Mouse (Mus musculus) cerebellum, postnatal 4 days (tissue): ENCODE data around the gene Gm38392.

Source experiments
- DNase-seq, 2 experiments: peaks; one replicate each; pipeline ENCODE4 v3.0.0; 2022; ENCODE audit warnings: low spot score in 2 of 2, mixed read lengths in 1 of 2

Gene Gm38392

DNA sequence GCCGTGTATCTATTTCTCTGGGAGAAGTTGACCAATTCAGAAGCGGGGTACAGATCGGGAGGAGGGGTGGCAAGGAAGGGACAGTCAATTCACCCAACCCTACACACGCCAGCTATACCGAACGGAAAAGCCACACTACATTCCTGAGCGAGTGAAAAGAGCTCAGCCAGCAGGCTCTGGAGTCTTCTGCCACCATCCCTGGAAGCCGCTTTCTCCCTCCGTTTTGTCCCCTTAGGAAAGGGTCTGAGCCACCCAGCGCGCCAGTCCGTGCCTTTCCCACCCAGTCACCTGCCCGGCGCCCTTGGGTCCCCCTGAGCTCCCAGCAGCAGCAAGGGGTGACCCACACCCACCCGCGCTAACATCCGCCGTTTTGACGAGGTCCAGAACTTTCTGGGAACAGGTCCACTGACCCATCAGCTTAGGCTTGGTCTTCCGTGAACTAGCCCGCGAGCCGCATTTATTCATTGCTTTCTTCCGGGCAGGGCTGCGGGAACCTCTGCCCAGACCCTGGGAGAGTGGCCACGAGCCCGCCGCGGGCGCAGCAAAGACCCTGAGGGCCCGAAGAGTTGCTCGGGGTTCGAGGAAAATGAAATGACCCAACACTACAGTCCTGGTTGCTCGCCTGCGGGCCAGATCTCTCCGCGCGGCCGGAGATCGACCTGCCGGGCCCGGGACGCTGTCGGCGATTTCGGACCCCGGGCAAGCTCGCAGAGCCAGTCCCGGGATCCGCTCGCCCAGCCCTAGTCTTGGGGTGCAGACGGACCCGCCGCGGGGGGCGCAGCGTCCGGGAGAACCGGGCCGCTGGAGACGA lies 86.6 kb downstream of the Gm38392 start:
- no peak for DNase-seq

DNA sequence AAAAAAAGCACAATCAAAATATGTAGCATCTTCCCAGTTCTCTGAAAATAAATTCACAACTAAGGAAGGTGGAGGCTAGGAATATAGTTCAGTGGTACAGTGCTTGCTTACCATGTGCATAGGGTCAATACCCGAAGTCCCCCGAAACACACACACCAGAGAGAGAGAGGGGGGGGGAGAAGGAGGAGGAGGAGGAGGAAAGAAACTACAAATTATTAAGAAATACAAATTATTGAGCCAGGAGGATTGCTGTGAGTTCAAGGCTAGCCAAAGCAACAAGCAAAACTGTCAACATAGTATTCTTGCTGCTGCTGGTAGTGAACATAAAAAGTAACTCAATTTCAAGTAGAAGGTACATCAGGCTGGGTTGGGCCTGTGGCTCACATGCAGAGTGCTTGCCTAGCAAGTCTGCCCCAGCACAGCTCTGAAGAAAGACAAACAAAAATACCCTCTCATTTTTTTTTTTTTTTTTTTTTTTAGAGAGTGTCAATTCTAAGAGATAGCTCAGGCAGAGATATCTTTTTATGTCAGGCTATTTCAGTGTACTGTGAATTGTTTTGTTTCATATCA lies 87.4 kb downstream of the Gm38392 start:
- DNase-seq = no peak

DNA sequence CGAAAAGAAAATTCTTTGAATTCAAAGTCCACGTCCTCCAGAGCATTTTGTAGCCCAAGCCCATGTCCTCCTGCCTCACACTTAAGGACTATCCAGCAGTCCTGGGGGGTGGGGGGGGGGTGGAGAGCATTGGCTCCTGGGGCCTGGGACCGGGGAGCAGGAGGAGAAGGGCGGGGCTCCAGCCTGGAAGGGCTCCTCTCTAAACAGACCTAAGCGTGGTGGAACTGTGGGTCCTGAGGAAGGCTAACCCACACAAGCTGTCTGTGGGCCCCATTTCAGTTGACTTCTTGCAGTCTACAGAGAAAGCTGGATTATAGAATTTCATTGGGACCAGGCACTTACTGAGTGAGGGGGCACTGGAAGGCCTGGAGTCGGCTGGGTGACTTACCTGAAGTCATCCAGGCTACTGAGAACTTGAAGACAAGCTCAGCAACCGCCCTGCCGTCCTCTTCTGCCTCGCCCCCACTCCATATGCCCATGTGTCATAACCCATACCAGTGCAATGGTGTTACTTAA lies 88.4 kb downstream of the Gm38392 start:
- DNase-seq = no peak

DNA sequence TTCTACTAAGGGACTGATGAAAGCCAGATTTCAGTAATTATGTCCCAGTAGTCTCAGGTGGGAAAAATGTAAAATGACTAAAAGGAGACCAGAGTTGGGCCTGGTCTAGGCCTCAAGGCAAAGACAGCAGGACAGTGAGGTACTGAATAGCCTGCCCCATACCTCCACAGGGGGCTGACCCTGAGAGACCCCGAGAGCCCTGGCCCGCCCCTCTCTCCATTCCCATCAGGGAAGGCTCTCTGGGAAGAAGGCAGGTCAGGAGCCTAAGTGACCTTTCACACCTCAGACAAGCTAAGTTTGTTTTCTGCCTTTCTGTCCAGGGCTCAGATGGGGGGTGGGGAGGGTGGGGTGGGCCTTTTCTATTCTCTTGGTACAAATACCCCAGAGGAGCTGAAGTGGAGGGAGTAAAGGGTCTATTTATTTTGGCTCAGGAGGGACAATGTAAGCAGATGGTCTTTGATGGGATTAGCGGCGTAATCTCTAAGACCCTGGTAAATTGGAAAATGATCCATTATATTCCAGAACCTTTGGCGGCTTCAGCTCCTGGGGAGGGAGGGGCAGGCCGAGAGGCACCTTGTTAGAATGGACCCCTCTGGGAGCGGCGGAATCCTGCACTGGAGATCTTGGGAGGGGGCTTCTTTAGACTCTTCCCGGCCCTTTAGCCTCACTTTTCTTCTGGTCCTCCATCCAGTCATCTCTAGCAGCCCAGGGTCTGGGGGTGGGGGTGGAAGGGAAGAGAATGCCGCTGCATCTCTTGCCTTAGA lies 89.1 kb downstream of the Gm38392 start:
- no peak for DNase-seq
